Mouse (Mus musculus) frontal cortex, postnatal 25 days (tissue): ENCODE data around the gene Pik3r4.
"Not testable (repeated sequence)": the region's sequence is repeated elsewhere in the genome, so short reads cannot be mapped to it uniquely, and the experiment has no call there.

Experiments
- DNase-seq, 2 experiments: peaks; one replicate each; pipeline ENCODE4 v3.0.0; 2022; ENCODE audit warnings: low spot score in 2 of 2

Gene Pik3r4

GRCm38 (mm10) chr9:105642460-105643371 lies at the start of gene Pik3r4:
Gene Pik3r4, plus strand, starts transcription at chr9:105642978.
- DNase-seq, result peak; percentile 57 to 69

GRCm38 (mm10) chr9:105598906-105599305 lies 43.9 kb upstream of the Pik3r4 start:
- no peak for DNase-seq

- DNase-seq, result peak; percentile 20 to 28
Measured at GRCm38 (mm10) chr9:105611980-105612771, 30.6 kb upstream of the Pik3r4 start.

GRCm38 (mm10) chr9:105612919-105613318 lies 29.9 kb upstream of the Pik3r4 start:
- DNase-seq, result no peak

GRCm38 (mm10) chr9:105615952-105616351 lies 26.8 kb upstream of the Pik3r4 start:
- DNase-seq, result no peak

- peak; percentile 31 to 57 for DNase-seq
Measured at GRCm38 (mm10) chr9:105617274-105617673, 25.5 kb upstream of the Pik3r4 start.

GRCm38 (mm10) chr9:105633961-105634360 lies 8.8 kb upstream of the Pik3r4 start:
- no peak for DNase-seq

GRCm38 (mm10) chr9:105641377-105641776 lies 1.4 kb upstream of the Pik3r4 start:
- DNase-seq, result not testable (repeated sequence)

- DNase-seq, result no peak
Measured at GRCm38 (mm10) chr9:105656189-105656588, 13.4 kb downstream of the Pik3r4 start.

GRCm38 (mm10) chr9:105658216-105658615 lies 15.4 kb downstream of the Pik3r4 start:
- no peak for DNase-seq

- no peak for DNase-seq
Measured at GRCm38 (mm10) chr9:105659877-105660276, 17.1 kb downstream of the Pik3r4 start.

- DNase-seq, result no peak
Measured at GRCm38 (mm10) chr9:105665269-105665668, 22.5 kb downstream of the Pik3r4 start.

GRCm38 (mm10) chr9:105670916-105671315 lies 28.1 kb downstream of the Pik3r4 start:
- DNase-seq, result no peak

- DNase-seq, result no peak
Measured at GRCm38 (mm10) chr9:105672032-105672431, 29.3 kb downstream of the Pik3r4 start.

- DNase-seq, result no peak
Measured at GRCm38 (mm10) chr9:105675941-105676340, 33.2 kb downstream of the Pik3r4 start.

- no peak for DNase-seq
Measured at GRCm38 (mm10) chr9:105681386-105681785, 38.6 kb downstream of the Pik3r4 start.

- DNase-seq, result peak in 1 of 2 experiments; percentile 29
Measured at GRCm38 (mm10) chr9:105684549-105685165, 41.9 kb downstream of the Pik3r4 start.

GRCm38 (mm10) chr9:105689485-105689884 lies 46.7 kb downstream of the Pik3r4 start:
- no peak for DNase-seq

- DNase-seq, result peak; percentile 47 to 56
Measured at GRCm38 (mm10) chr9:105692472-105692871, 49.7 kb downstream of the Pik3r4 start.

- DNase-seq, result no peak
Measured at GRCm38 (mm10) chr9:105693056-105693455, 50.3 kb downstream of the Pik3r4 start.

GRCm38 (mm10) chr9:105693854-105694253 lies 51.1 kb downstream of the Pik3r4 start:
- peak; percentile 56 to 67 for DNase-seq
